Mouse (Mus musculus) hindbrain, embryonic 13.5 days (tissue): ENCODE measurements at regions not wholly inside any gene's neighbourhood (a gene's known extent, or its start where the extent isn't known, plus 50 kb on each side); places are given as distances from the start of the nearest gene placed in this dataset.

Experiments
- ATAC-seq: fragments of 200-750 bp; cut with Nextera tagmentation; 2 replicates; pipeline ENCODE4 v1.8.0; 2017; ENCODE audit warnings: moderate TSS enrichment; ENCODE audit not compliant: low FRiP score
- H3K27ac ChIP-seq: fragments of 300-500 bp; sonication (generic); 2 replicates; pipeline ENCODE4 v1.5.1; 2015; ENCODE audit warnings: inconsistent platforms, mild to moderate bottlenecking, moderate library complexity
- H3K27me3 ChIP-seq: fragments of 300-500 bp; sonication (generic); 2 replicates; pipeline ENCODE4 v1.6.1; 2015; ENCODE audit warnings: mild to moderate bottlenecking, inconsistent platforms
- H3K36me3 ChIP-seq: fragments of 300-500 bp; sonication (generic); 2 replicates; pipeline ENCODE4 v1.6.1; 2015; ENCODE audit warnings: mild to moderate bottlenecking, inconsistent platforms
- H3K4me1 ChIP-seq: fragments of 300-500 bp; sonication (generic); replicated peaks from 2 replicates; pipeline ENCODE4 v1.6.1; 2015; ENCODE audit warnings: inconsistent platforms
- H3K4me2 ChIP-seq: fragments of 300-500 bp; sonication (generic); 2 replicates; pipeline ENCODE4 v1.6.1; 2015; ENCODE audit warnings: inconsistent platforms, mild to moderate bottlenecking, moderate library complexity
- H3K4me3 ChIP-seq: fragments of 300-500 bp; sonication (generic); 2 replicates; pipeline ENCODE4 v1.5.1; 2015; ENCODE audit warnings: mild to moderate bottlenecking, inconsistent platforms
- H3K9ac ChIP-seq: fragments of 300-500 bp; sonication (generic); 2 replicates; pipeline ENCODE4 v1.6.1; 2015; ENCODE audit warnings: mild to moderate bottlenecking, inconsistent platforms
- H3K9me3 ChIP-seq: fragments of 300-500 bp; sonication (generic); 2 replicates; pipeline ENCODE4 v1.6.1; 2016; ENCODE audit warnings: inconsistent platforms
- WGBS: fragments of 180-500 bp; shearing (Covaris S2); methylation state at CpG from one replicate; pipeline ENCODE4 v1.1.7; 2015; 5-methylcytosine and 5-hydroxymethylcytosine counted together

DNA sequence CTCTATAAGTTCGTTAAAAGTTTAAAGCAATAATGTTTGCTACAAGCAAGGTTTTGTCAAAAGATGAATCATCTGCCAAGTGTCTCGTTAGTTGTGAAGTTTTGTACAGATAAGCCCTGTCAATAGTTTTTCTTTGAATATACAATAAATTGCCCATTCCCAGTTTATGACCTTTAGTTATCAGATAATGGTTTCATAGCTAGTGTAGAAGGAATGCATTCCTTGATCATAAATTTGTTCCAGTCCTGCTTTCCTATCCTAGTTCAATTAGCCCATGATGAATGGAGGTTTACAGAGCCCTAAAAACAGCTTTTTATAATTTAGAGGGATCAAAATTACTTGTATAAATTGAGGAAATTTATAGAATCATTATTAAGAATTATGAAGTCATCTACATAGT, 62.5 kb upstream of the Lrch2 start:
- Histone ChIP-seq H3K4me2 (no peak overlapping the region), H3K9ac (no peak overlapping the region), H3K27me3 (no peaks in the 10 kb centered on the region), H3K4me1 (no peaks in the 10 kb centered on the region), H3K4me3 (no peak overlapping the region), H3K27ac (no peak overlapping the region), H3K36me3 (no peaks in the 10 kb centered on the region), H3K9me3 (no peaks in the 10 kb centered on the region)
- 71% methylated on average over 2 of the region's 2 CpGs for WGBS
- no peak for ATAC-seq

DNA sequence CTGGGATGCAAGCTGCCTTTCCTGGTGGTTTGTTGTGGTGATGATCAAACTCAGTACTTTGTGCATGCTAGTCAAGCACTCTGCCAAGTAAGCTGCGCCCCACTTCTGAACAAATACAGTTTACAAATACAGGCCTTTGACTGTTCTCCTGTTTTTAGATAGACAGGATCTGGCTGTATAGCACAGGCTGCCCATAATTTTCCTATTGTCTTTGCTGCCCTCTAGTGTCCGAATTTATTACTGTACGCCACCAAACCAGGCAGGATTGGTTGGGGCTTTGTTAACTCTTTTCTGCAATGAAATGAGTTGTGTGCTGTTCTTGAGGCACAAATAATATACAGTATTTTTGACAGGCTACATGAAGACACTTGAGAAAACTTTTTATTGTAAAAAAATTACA, 54.8 kb upstream of the Lrch2 start:
- Histone ChIP-seq H3K4me2 (no peak overlapping the region), H3K36me3 (no peaks in the 10 kb centered on the region), H3K4me1 (no peaks in the 10 kb centered on the region), H3K9me3 (no peaks in the 10 kb centered on the region), H3K27ac (no peak overlapping the region), H3K9ac (no peak overlapping the region), H3K4me3 (no peak overlapping the region), H3K27me3 (no peaks in the 10 kb centered on the region)
- peak; percentile 71 for ATAC-seq
- 19% methylated on average over 3 of the region's 3 CpGs for WGBS
